Mouse (Mus musculus) liver (tissue): ENCODE measurements around the gene Lin7a.
"Not testable (repeated sequence)": the region's sequence is repeated elsewhere in the genome, so short reads cannot be mapped to it uniquely, and the experiment has no call there.

Experiments
- DNase-seq: peaks from one replicate; pipeline ENCODE4 v3.0.0-alpha.2; 2020; ENCODE audit warnings: mixed read lengths

Lin7a gene

GRCm38 (mm10) chr10:107237736-107238135 lies 33.8 kb upstream of the Lin7a start:
- no peak for DNase-seq

GRCm38 (mm10) chr10:107238151-107238860 lies 33.2 kb upstream of the Lin7a start:
- no peak for DNase-seq

- DNase-seq: no peak
Measured at GRCm38 (mm10) chr10:107238861-107239435, 32.5 kb upstream of the Lin7a start.

GRCm38 (mm10) chr10:107239651-107240330 lies 31.7 kb upstream of the Lin7a start:
- DNase-seq: no peak

- no peak for DNase-seq
Measured at GRCm38 (mm10) chr10:107240446-107240845, 31.0 kb upstream of the Lin7a start.

- no peak for DNase-seq
Measured at GRCm38 (mm10) chr10:107240986-107241385, 30.5 kb upstream of the Lin7a start.

GRCm38 (mm10) chr10:107241406-107241805 lies 30.1 kb upstream of the Lin7a start:
- DNase-seq: no peak

- not testable (repeated sequence) for DNase-seq
Measured at GRCm38 (mm10) chr10:107241999-107242398, 29.5 kb upstream of the Lin7a start.

- DNase-seq: no peak
Measured at GRCm38 (mm10) chr10:107242696-107243400, 28.6 kb upstream of the Lin7a start.

- DNase-seq: no peak
Measured at GRCm38 (mm10) chr10:107244211-107244610, 27.3 kb upstream of the Lin7a start.

GRCm38 (mm10) chr10:107244691-107245530 lies 26.6 kb upstream of the Lin7a start:
- DNase-seq: no peak

GRCm38 (mm10) chr10:107245531-107245840 lies 26.0 kb upstream of the Lin7a start:
- DNase-seq: no peak

- DNase-seq: no peak
Measured at GRCm38 (mm10) chr10:107245961-107246460, 25.5 kb upstream of the Lin7a start.

GRCm38 (mm10) chr10:107247001-107247670 lies 24.4 kb upstream of the Lin7a start:
- no peak for DNase-seq

GRCm38 (mm10) chr10:107248481-107248880 lies 23.0 kb upstream of the Lin7a start:
- no peak for DNase-seq

GRCm38 (mm10) chr10:107249056-107249455 lies 22.4 kb upstream of the Lin7a start:
- no peak for DNase-seq

GRCm38 (mm10) chr10:107249606-107250186 lies 21.8 kb upstream of the Lin7a start:
- DNase-seq: no peak

- no peak for DNase-seq
Measured at GRCm38 (mm10) chr10:107250346-107251210, 20.9 kb upstream of the Lin7a start.

GRCm38 (mm10) chr10:107251271-107251670 lies 20.2 kb upstream of the Lin7a start:
- DNase-seq: no peak

GRCm38 (mm10) chr10:107251801-107252502 lies 19.5 kb upstream of the Lin7a start:
- DNase-seq: no peak
